Mouse (Mus musculus) olfactory bulb, adult 2 months (tissue): ENCODE data around the gene Il21.

Experiments
- CTCF ChIP-seq: fragments of 200-500 bp; IDR thresholded peaks from 2 replicates; pipeline ENCODE4 v1.5.1; 2012; ENCODE audit warnings: low read depth, mild to moderate bottlenecking, low read length, moderate library complexity; ENCODE audit not compliant: insufficient read depth
- POLR2A ChIP-seq: fragments of 200-500 bp; IDR thresholded peaks from 2 replicates; pipeline ENCODE4 v1.6.1; 2012; ENCODE audit warnings: mild to moderate bottlenecking, low read depth, low read length, moderate library complexity; ENCODE audit not compliant: insufficient read depth

DNA sequence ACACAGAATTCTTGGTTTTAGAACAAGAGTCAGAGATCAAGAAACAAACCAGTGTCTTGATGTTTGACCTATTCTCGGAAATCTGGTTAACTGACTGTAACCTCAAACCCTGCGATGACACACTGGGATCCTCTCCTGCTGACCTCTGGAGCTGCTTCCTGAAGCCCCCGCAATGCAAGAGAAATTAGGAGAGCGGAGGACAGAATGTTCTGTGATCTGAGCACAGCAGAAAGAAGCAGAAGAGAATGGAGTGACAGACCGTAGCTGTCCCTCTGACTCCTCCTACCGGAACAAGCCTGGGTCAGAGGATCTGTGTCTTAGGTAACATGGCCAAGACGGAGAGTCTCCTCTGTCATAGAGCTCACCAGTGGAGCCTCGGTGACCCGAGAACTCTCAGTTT lies 53.0 kb downstream of the Il21 start:
- TF ChIP-seq CTCF (no peak), POLR2A (no peak)
